ENCODE assay signal across 13 mouse cellular contexts in the genomic region with DNA sequence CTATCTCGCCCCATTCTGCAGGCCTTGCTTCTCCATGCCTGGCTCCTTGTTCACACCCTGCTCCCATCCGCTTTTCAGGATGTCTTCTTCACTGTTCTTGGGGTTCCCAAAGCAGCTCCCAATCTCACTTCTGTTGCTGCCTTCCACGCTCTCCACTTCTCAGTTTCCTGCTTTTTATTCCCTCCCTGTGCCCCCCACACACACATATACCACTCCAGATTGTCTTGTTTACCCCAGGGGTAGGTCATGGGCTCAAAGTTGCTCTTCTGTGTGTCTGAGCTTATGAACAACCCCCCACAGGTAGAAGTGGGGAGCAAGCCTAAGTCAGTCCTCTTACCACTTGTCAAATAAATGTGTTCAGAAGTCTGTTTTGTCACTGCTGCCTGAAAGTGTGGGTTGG. TPM values are rescaled to one million over a fixed set of nuclear protein-coding genes. Genes with fewer than 3 reads are reported as not detected.
DNase-seq lines count a peak whose midpoint lies in the region; ATAC-seq and TF ChIP-seq lines count a peak whose summit lies in the region.
"Had no signal": no experiment of that assay in that cellular context is flagged by ENCODE, and none has a peak within 500 bp of the region (broad histone marks: within the 10 kb centered on the region; RNA-seq: fewer than 3 reads in every experiment).

No protein-coding gene starts in this region.

- H3K4me3 ChIP-seq in cerebellum, adult 2 months (replicated peaks; ENCODE audit: insufficient read depth, low read depth, low read length) = peak overlapping the region; percentile 30
- H3K4me3 ChIP-seq in layer of hippocampus, adult 2 months = peak overlapping the region; percentile 64; the same call in 1 of the 2 replicates
- H3K4me3 ChIP-seq in hindbrain, embryonic 15.5 days = peak overlapping the region; percentile 52; the same call in 1 of the 2 replicates
- no peak overlapping the region for H3K4me3 ChIP-seq in neural tube, embryonic 14.5 days (ENCODE audit: low read depth, low read length)

- peaks cover 22% of the 10 kb centered on the region for H3K4me1 ChIP-seq in cerebellum, adult 2 months (ENCODE audit: control insufficient read depth, insufficient read depth, low read length)
- H3K4me1 ChIP-seq in hindbrain, embryonic 15.5 days (replicated peaks) = peaks cover 85% of the 10 kb centered on the region
- H3K4me1 ChIP-seq in neural tube, embryonic 14.5 days (ENCODE audit: control insufficient read depth, insufficient read depth, low read length) = peaks cover 48% of the 10 kb centered on the region

- TF ChIP-seq CTCF in cerebellum, adult 2 months (IDR thresholded peaks at IDR 0.05; ENCODE audit: borderline replicate concordance, insufficient read depth, low read depth, low read length) = no peak
- no peak for TF ChIP-seq CTCF in layer of hippocampus, adult 2 months (conservative IDR thresholded peaks at IDR 0.05)

- no peak overlapping the region for H3K27ac ChIP-seq in cerebellum, adult 2 months (ENCODE audit: insufficient read depth, low read length)
- peak overlapping the region; percentile 92 for H3K27ac ChIP-seq in layer of hippocampus, adult 2 months
- H3K27ac ChIP-seq in hindbrain, embryonic 15.5 days (replicated peaks) = no peak overlapping the region
- H3K27ac ChIP-seq in neural tube, embryonic 14.5 days (ENCODE audit: low read depth, low read length) = no peak overlapping the region

- peak in 1 of 2 experiments; percentile 20 for DNase-seq in cerebellum, adult 2 months
- DNase-seq in cerebellum, postnatal 25 days = no peak
- DNase-seq in layer of hippocampus, adult 2 months (ENCODE audit: low spot score in 2 of 2) = no peak
- DNase-seq in layer of hippocampus, adult 11-12 months (ENCODE audit: low spot score) = no peak
- no peak for DNase-seq in layer of hippocampus, postnatal 25 days (ENCODE audit: extremely low spot score in 1 of 2, low spot score in 1 of 2)
- no peak for DNase-seq in adrenal gland, postnatal 10 days
- DNase-seq: kidney, adult 9 months; liver had no signal

- no peaks in the 10 kb centered on the region for H3K27me3 ChIP-seq in cerebellum, adult 2 months (ENCODE audit: control insufficient read depth, insufficient read depth, low read length)
- H3K27me3 ChIP-seq in hindbrain, embryonic 15.5 days = no peaks in the 10 kb centered on the region
- H3K27me3 ChIP-seq in neural tube, embryonic 14.5 days (ENCODE audit: control insufficient read depth, insufficient read depth, low read length) = no peaks in the 10 kb centered on the region

- no peaks in the 10 kb centered on the region for H3K36me3 ChIP-seq in hindbrain, embryonic 15.5 days
- H3K36me3 ChIP-seq in neural tube, embryonic 14.5 days (ENCODE audit: control insufficient read depth, insufficient read depth, low read length) = no peaks in the 10 kb centered on the region

- H3K9me3 ChIP-seq in hindbrain, embryonic 15.5 days = no peaks in the 10 kb centered on the region
- H3K9me3 ChIP-seq in neural tube, embryonic 14.5 days (ENCODE audit: control insufficient read depth, low read length) = no peaks in the 10 kb centered on the region

- H3K4me2 ChIP-seq in hindbrain, embryonic 15.5 days = peak overlapping the region; percentile 99
- peak overlapping the region; percentile 64; the same call in 1 of the 2 replicates for H3K4me2 ChIP-seq in neural tube, embryonic 14.5 days (ENCODE audit: low read depth, low read length)

- ATAC-seq in hindbrain, embryonic 15.5 days (ENCODE audit: low FRiP score, low read depth) = no peak
- no peak for ATAC-seq in neural tube, embryonic 14.5 days (ENCODE audit: low read depth)
- ATAC-seq: lung, postnatal 0 days had no signal

- no peak for TF ChIP-seq POLR2A in cerebellum, adult 2 months (IDR thresholded peaks at IDR 0.05; ENCODE audit: borderline replicate concordance, insufficient read depth, low read length)

- H3K9ac ChIP-seq in hindbrain, embryonic 15.5 days = 0 out of 2 replicates have a peak overlapping the region, but pooled peaks have one; percentile 6
- no peak overlapping the region for H3K9ac ChIP-seq in neural tube, embryonic 14.5 days (replicated peaks; ENCODE audit: low read depth, low read length)

- 74% methylated on average over 3 of the region's 3 CpGs for WGBS in cerebellum, adult 2 months
- 73% methylated on average over 3 of the region's 3 CpGs for WGBS in hindbrain, embryonic 15.5 days
- WGBS in neural tube, embryonic 14.5 days = 82% methylated on average over 3 of the region's 3 CpGs

RNA-seq across cellular contexts. Expression of gene Lix1l, which starts 1.5 kb away (rescaled TPM):
- 23.9 and 24.7 TPM in 2 replicates for polyA plus RNA-seq in cerebellum, adult 2 months (2012; rRNA removed)
- total RNA-seq in layer of hippocampus, adult 2 months (2021) = 10 to 100 TPM; 29.0 to 29.1 TPM
- polyA plus RNA-seq in hindbrain, embryonic 15.5 days (2015; fragmentation: Nextera tagmentation; extraction: Ambion mirVana) = 5.4 and 6.1 TPM in 2 replicates
- 7.4 and 7.6 TPM in 2 replicates for polyA plus RNA-seq in neural tube, embryonic 14.5 days (2014; fragmentation: Nextera tagmentation; extraction: Ambion mirVana)
- 10 to 100 TPM; 29.2 to 29.4 TPM for total RNA-seq in layer of hippocampus, postnatal 25 days (2021)
- 10 to 100 TPM; 33.3 to 42.6 TPM for total RNA-seq in adrenal gland, postnatal 10 days (2021)

RNA-seq across cellular contexts. Expression of gene Ankrd34a, which starts 3.0 kb away (rescaled TPM):
- 53.2 and 58.1 TPM in 2 replicates for polyA plus RNA-seq in cerebellum, adult 2 months (2012; rRNA removed)
- total RNA-seq in layer of hippocampus, adult 2 months (2021) = 10 to 100 TPM; 55.2 to 56.7 TPM
- 16.7 and 19.9 TPM in 2 replicates for polyA plus RNA-seq in hindbrain, embryonic 15.5 days (2015; fragmentation: Nextera tagmentation; extraction: Ambion mirVana)
- 18.6 and 21.0 TPM in 2 replicates for polyA plus RNA-seq in neural tube, embryonic 14.5 days (2014; fragmentation: Nextera tagmentation; extraction: Ambion mirVana)
- total RNA-seq in layer of hippocampus, postnatal 25 days (2021) = 10 to 100 TPM; 50.9 to 62.3 TPM
- under 1 TPM; 0.54 to 0.55 TPM for total RNA-seq in adrenal gland, postnatal 10 days (2021)

RNA-seq across cellular contexts. Expression of gene Polr3gl, which starts 5.4 kb away (rescaled TPM):
- 53.1 and 55.5 TPM in 2 replicates for polyA plus RNA-seq in cerebellum, adult 2 months (2012; rRNA removed)
- total RNA-seq in layer of hippocampus, adult 2 months (2021) = 10 to 100 TPM; 32.1 to 34.4 TPM
- 36.8 and 38.8 TPM in 2 replicates for polyA plus RNA-seq in hindbrain, embryonic 15.5 days (2015; fragmentation: Nextera tagmentation; extraction: Ambion mirVana)
- polyA plus RNA-seq in neural tube, embryonic 14.5 days (2014; fragmentation: Nextera tagmentation; extraction: Ambion mirVana) = 20.5 and 22.9 TPM in 2 replicates
- total RNA-seq in layer of hippocampus, postnatal 25 days (2021) = 10 to 100 TPM; 23.8 to 29.7 TPM
- 10 to 100 TPM; 29.3 to 34.3 TPM for total RNA-seq in adrenal gland, postnatal 10 days (2021)

RNA-seq across cellular contexts. Expression of gene Gm16253, which starts 22.6 kb away (rescaled TPM):
- polyA plus RNA-seq in cerebellum, adult 2 months (2012; rRNA removed) = not detected in 2 replicates
- not detected for total RNA-seq in layer of hippocampus, adult 2 months (2021)
- polyA plus RNA-seq in hindbrain, embryonic 15.5 days (2015; fragmentation: Nextera tagmentation; extraction: Ambion mirVana) = 1.8 and 2.2 TPM in 2 replicates
- 0.90 and 1.2 TPM in 2 replicates for polyA plus RNA-seq in neural tube, embryonic 14.5 days (2014; fragmentation: Nextera tagmentation; extraction: Ambion mirVana)
- total RNA-seq in layer of hippocampus, postnatal 25 days (2021) = not detected
- total RNA-seq in adrenal gland, postnatal 10 days (2021) = under 1 TPM in 1 of 2 experiments, not detected in 1; 0.61 TPM
- total RNA-seq: adrenal gland, postnatal 4 days; layer of hippocampus, postnatal 14 days had no signal

RNA-seq across cellular contexts. Expression of gene Rbm8a, which starts 30.3 kb away (rescaled TPM):
- polyA plus RNA-seq in cerebellum, adult 2 months (2012; rRNA removed) = 44.6 and 45.4 TPM in 2 replicates
- total RNA-seq in layer of hippocampus, adult 2 months (2021) = 10 to 100 TPM; 51.4 to 52.0 TPM
- 109 and 119 TPM in 2 replicates for polyA plus RNA-seq in hindbrain, embryonic 15.5 days (2015; fragmentation: Nextera tagmentation; extraction: Ambion mirVana)
- 115 and 117 TPM in 2 replicates for polyA plus RNA-seq in neural tube, embryonic 14.5 days (2014; fragmentation: Nextera tagmentation; extraction: Ambion mirVana)
- 10 to 100 TPM; 48.4 to 51.7 TPM for total RNA-seq in layer of hippocampus, postnatal 25 days (2021)
- total RNA-seq in adrenal gland, postnatal 10 days (2021) = 10 to 100 TPM; 68.8 to 72.9 TPM

Comparison
In these comparisons a context has a peak if more than half of its experiments do, and no peak if none do; other contexts are left out.
1. RNA of gene Ankrd34a, which starts 3.0 kb away (total RNA-seq): 50.9 to 62.3 TPM in layer of hippocampus, postnatal 25 days and 55.2 to 56.7 TPM in layer of hippocampus, adult 2 months; 0.54 to 0.55 TPM in adrenal gland, postnatal 10 days; every median in the first group is over 10 times any median in the second.